Mouse (Mus musculus) midbrain, postnatal 0 days (tissue): ENCODE measurements around the gene Pakap. TPM values are rescaled to one million over a fixed set of nuclear protein-coding genes. Genes with fewer than 3 reads are reported as not detected.
A peak's percentile ranks its signal among the peaks of the same experiment; 100 is the strongest.

Experiments
- ATAC-seq: fragments of 200-750 bp; cut with Nextera tagmentation; 2 replicates; pipeline ENCODE4 v1.8.0; 2017; ENCODE audit warnings: moderate number of reproducible peaks, mild to moderate bottlenecking, moderate TSS enrichment, moderate library complexity; ENCODE audit not compliant: low FRiP score
- DNase-seq: peaks from one replicate; pipeline ENCODE4 v3.0.0-alpha.2; 2015; ENCODE audit warnings: low spot score
- H3K27ac ChIP-seq: fragments of 300-500 bp; sonication (generic); 2 replicates; pipeline ENCODE4 v1.5.1; 2014; ENCODE audit warnings: low read depth, mild to moderate bottlenecking, low read length, mixed read lengths
- H3K27me3 ChIP-seq: fragments of 300-500 bp; sonication (generic); 2 replicates; pipeline ENCODE4 v1.6.1; 2014; ENCODE audit warnings: low read length, control low read depth, mixed read lengths; ENCODE audit not compliant: insufficient read depth
- H3K36me3 ChIP-seq: fragments of 300-500 bp; sonication (generic); 2 replicates; pipeline ENCODE4 v1.6.1; 2014; ENCODE audit warnings: low read length, control low read depth, mixed read lengths; ENCODE audit not compliant: insufficient read depth
- H3K4me1 ChIP-seq: fragments of 300-500 bp; sonication (generic); 2 replicates; pipeline ENCODE4 v1.6.1; 2014; ENCODE audit warnings: mild to moderate bottlenecking, control low read depth, antibody characterized with exemption, low read length, mixed read lengths; ENCODE audit not compliant: insufficient read depth
- H3K4me2 ChIP-seq: fragments of 300-500 bp; sonication (generic); 2 replicates; pipeline ENCODE4 v1.6.1; 2014; ENCODE audit warnings: low read depth, mild to moderate bottlenecking, low read length, mixed read lengths; ENCODE audit not compliant: poor library complexity, severe bottlenecking
- H3K4me3 ChIP-seq: fragments of 300-500 bp; sonication (generic); 2 replicates; pipeline ENCODE4 v1.5.1; 2014; ENCODE audit warnings: low read depth, mild to moderate bottlenecking, low read length, moderate library complexity
- H3K9ac ChIP-seq: fragments of 300-500 bp; sonication (generic); replicated peaks from 2 replicates; pipeline ENCODE4 v1.6.1; 2014; ENCODE audit warnings: mild to moderate bottlenecking, low read length, moderate library complexity, mixed read lengths; ENCODE audit not compliant: poor library complexity, severe bottlenecking
- H3K9me3 ChIP-seq: fragments of 300-500 bp; sonication (generic); 2 replicates; pipeline ENCODE4 v1.6.1; 2016; ENCODE audit warnings: low read length, control low read depth
- CTCF ChIP-seq: IDR thresholded peaks from 2 replicates; pipeline ENCODE4 v1.5.1; 2016; ENCODE audit warnings: antibody characterized with exemption, mild to moderate bottlenecking
- WGBS: fragments of 180-500 bp; shearing (Covaris S2); extraction: QIAGEN DNeasy Blood & Tissue Kit; methylation state at CpG from one replicate; pipeline ENCODE4 v1.1.7; 2014; 5-methylcytosine and 5-hydroxymethylcytosine counted together
- polyA plus RNA-seq: library from polyadenylated mRNA; unstranded; fragments of >200 nt; fragmentation: Nextera tagmentation; extraction: Ambion mirVana; gene quantifications from 2 replicates; pipeline ENCODE4 v1.2.1, GENCODE M21; 2015
- total RNA-seq: library from RNA; depleted of rRNA; stranded (reverse); fragments of >200 nt; gene quantifications from 2 replicates; pipeline ENCODE4 v1.2.3, GENCODE M21; 2014

Gene Pakap
- total and polyA plus RNA-seq, 2 experiments from 2014 or later: 8.4 to 13.5 TPM

- no peaks in the 10 kb centered on the region for H3K9me3 ChIP-seq
- H3K4me3 ChIP-seq: no peak overlapping the region
- H3K36me3 ChIP-seq: no peaks in the 10 kb centered on the region
- no peak overlapping the region for H3K4me2 ChIP-seq
- no peak for TF ChIP-seq CTCF
- no peak overlapping the region for H3K27ac ChIP-seq
- H3K9ac ChIP-seq: no peak overlapping the region
- WGBS: 78% methylated on average over 2 of the region's 2 CpGs
- ATAC-seq (no peak), DNase-seq (no peak)
- H3K27me3 ChIP-seq: no peaks in the 10 kb centered on the region
- no peaks in the 10 kb centered on the region for H3K4me1 ChIP-seq
Measured at GRCm38 (mm10) chr4:57815355-57815754, 247.4 kb downstream of the Pakap start.

GRCm38 (mm10) chr4:57816146-57816545, 248.2 kb downstream of the Pakap start:
- Histone ChIP-seq H3K4me3 (no peak overlapping the region), H3K9ac (no peak overlapping the region), H3K4me2 (no peak overlapping the region), H3K36me3 (no peaks in the 10 kb centered on the region), H3K9me3 (no peaks in the 10 kb centered on the region), H3K4me1 (no peaks in the 10 kb centered on the region), H3K27me3 (no peaks in the 10 kb centered on the region), H3K27ac (no peak overlapping the region)
- no peak for DNase-seq
- TF ChIP-seq CTCF: no peak
- no peak for ATAC-seq
- 93% methylated on average over 8 of the region's 8 CpGs for WGBS

GRCm38 (mm10) chr4:57820839-57821374, 252.9 kb downstream of the Pakap start:
- Histone ChIP-seq H3K27me3 (no peaks in the 10 kb centered on the region), H3K4me3 (no peak overlapping the region), H3K36me3 (no peaks in the 10 kb centered on the region), H3K9ac (no peak overlapping the region), H3K27ac (no peak overlapping the region), H3K4me2 (no peak overlapping the region), H3K9me3 (no peaks in the 10 kb centered on the region), H3K4me1 (peaks cover 7% of the 10 kb centered on the region; the same call in 1 of the 2 replicates)
- TF ChIP-seq CTCF: no peak
- ATAC-seq (no peak), DNase-seq (no peak)
- WGBS: 90% methylated on average over 24 of the region's 24 CpGs

GRCm38 (mm10) chr4:57821556-57822356, 253.8 kb downstream of the Pakap start:
- peak; percentile 57 for DNase-seq
- Histone ChIP-seq H3K4me2 (peak overlapping the region; percentile 23), H3K4me3 (0 out of 2 replicates have a peak overlapping the region, but pooled peaks have one; percentile 1), H3K9ac (no peak overlapping the region), H3K4me1 (peaks cover 7% of the 10 kb centered on the region; the same call in 1 of the 2 replicates), H3K36me3 (no peaks in the 10 kb centered on the region), H3K27ac (peak overlapping the region; percentile 49), H3K9me3 (no peaks in the 10 kb centered on the region), H3K27me3 (no peaks in the 10 kb centered on the region)
- ATAC-seq: peak; percentile 44; the same call in 1 of the 2 replicates
- 0 out of 2 replicates have a peak, but pooled peaks have one; percentile 3 for TF ChIP-seq CTCF
- WGBS: 9% methylated on average over 11 of the region's 11 CpGs

- Histone ChIP-seq H3K4me1 (peaks cover 7% of the 10 kb centered on the region; the same call in 1 of the 2 replicates), H3K9ac (no peak overlapping the region), H3K9me3 (no peaks in the 10 kb centered on the region), H3K27ac (no peak overlapping the region), H3K4me2 (no peak overlapping the region), H3K27me3 (no peaks in the 10 kb centered on the region), H3K36me3 (no peaks in the 10 kb centered on the region), H3K4me3 (no peak overlapping the region)
- no peak for TF ChIP-seq CTCF
- 85% methylated on average over 5 of the region's 5 CpGs for WGBS
- ATAC-seq (no peak), DNase-seq (no peak)
Measured at GRCm38 (mm10) chr4:57822641-57823040, 254.7 kb downstream of the Pakap start.

GRCm38 (mm10) chr4:57824626-57825240, 256.8 kb downstream of the Pakap start:
- no peak for DNase-seq
- Histone ChIP-seq H3K9me3 (no peaks in the 10 kb centered on the region), H3K4me1 (peaks cover 7% of the 10 kb centered on the region; the same call in 1 of the 2 replicates), H3K36me3 (no peaks in the 10 kb centered on the region), H3K4me3 (no peak overlapping the region), H3K27me3 (no peaks in the 10 kb centered on the region), H3K9ac (no peak overlapping the region), H3K4me2 (no peak overlapping the region), H3K27ac (no peak overlapping the region)
- 23% methylated on average over 8 of the region's 8 CpGs for WGBS
- no peak for ATAC-seq
- TF ChIP-seq CTCF: no peak
